29 mouse cellular contexts compared by ENCODE assay signal in the genomic region with DNA sequence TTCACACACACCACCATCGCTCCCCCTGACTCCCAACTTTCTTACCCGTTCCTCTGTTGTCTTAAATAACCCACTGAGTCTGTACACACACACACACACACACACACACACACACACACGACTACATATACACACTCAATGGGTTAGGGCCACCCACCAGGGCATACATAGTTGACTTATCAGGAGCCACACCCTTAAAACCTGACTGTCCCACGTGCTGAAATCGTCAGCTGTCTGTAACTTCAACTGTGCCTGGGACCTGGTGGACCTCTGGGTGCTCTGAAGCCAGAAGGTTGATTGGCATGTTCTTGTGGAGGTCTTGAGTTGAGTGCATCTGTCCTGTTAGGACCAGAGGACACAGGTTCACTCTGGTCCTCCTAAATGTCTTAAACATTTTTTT.
DNase-seq lines count a peak whose midpoint lies in the region; ATAC-seq and TF ChIP-seq lines count a peak whose summit lies in the region.
"Had no signal": no experiment of that assay in that cellular context is flagged by ENCODE, and none has a peak within 500 bp of the region (broad histone marks: within the 10 kb centered on the region; RNA-seq: fewer than 3 reads in every experiment).

No protein-coding gene starts in this region.

- no peak for TF ChIP-seq CTCF in stomach, postnatal 0 days (IDR thresholded peaks at IDR 0.05; ENCODE audit: low read depth)

- H3K9me3 ChIP-seq in liver, embryonic 11.5 days (ENCODE audit: control insufficient read depth, low read length): peaks cover 6% of the 10 kb centered on the region; the same call in 1 of the 2 replicates
- H3K9me3 ChIP-seq in liver, embryonic 15.5 days (replicated peaks): no peaks in the 10 kb centered on the region
- 0 out of 2 replicates have a peak, but pooled peaks cover 5% of the 10 kb centered on the region for H3K9me3 ChIP-seq in stomach, postnatal 0 days (ENCODE audit: control insufficient read depth, low read length)
- H3K9me3 ChIP-seq: heart, embryonic 10.5 days had no signal

- no peak overlapping the region for H3K4me2 ChIP-seq in liver, embryonic 11.5 days
- H3K4me2 ChIP-seq in liver, embryonic 15.5 days: peak overlapping the region; percentile 28
- no peak overlapping the region for H3K4me2 ChIP-seq in stomach, postnatal 0 days (replicated peaks; ENCODE audit: low read depth)
- H3K4me2 ChIP-seq: forebrain, embryonic 13.5 days; hindbrain, embryonic 12.5 days; limb, embryonic 13.5 days; neural tube, embryonic 12.5 days had no signal

- no peak for TF ChIP-seq EP300 in stomach, postnatal 0 days (optimal IDR thresholded peaks at IDR 0.05)

- H3K9ac ChIP-seq in liver, embryonic 11.5 days (ENCODE audit: low read depth, low read length): no peak overlapping the region
- H3K9ac ChIP-seq in liver, embryonic 15.5 days: no peak overlapping the region
- no peak overlapping the region for H3K9ac ChIP-seq in stomach, postnatal 0 days (ENCODE audit: low read length)
- H3K9ac ChIP-seq: forebrain, embryonic 13.5 days; hindbrain, embryonic 12.5 days; limb, embryonic 13.5 days; neural tube, embryonic 12.5 days had no signal

- no peak for DNase-seq in liver, embryonic 11.5 days (ENCODE audit: low spot score)
- no peak for DNase-seq in liver
- no peak for DNase-seq in layer of hippocampus, postnatal 14 days (ENCODE audit: low spot score in 2 of 2)
- DNase-seq in stomach, postnatal 0 days (ENCODE audit: low spot score): no peak
- no peak for DNase-seq in gastrocnemius, adult 18-20 months (ENCODE audit: low spot score)
- DNase-seq: adrenal gland, postnatal 14 days; cerebellum, adult 11 months; cerebellum, postnatal 10 days; gastrocnemius, postnatal 14 days; heart, postnatal 36 days; kidney, adult 9 months; kidney, postnatal 25 days; lung, adult 2 months; lung, postnatal 10 days; right cerebral cortex, postnatal 4 days; thymus, postnatal 14 days had no signal

- ATAC-seq in liver, embryonic 11.5 days (replicated peaks; ENCODE audit: low FRiP score): peak; percentile 75
- ATAC-seq in erythroblast, adult 5-6 weeks (replicated peaks; ENCODE audit: low FRiP score, poor library complexity, severe bottlenecking): peak; percentile 69
- peak; percentile 70 for ATAC-seq in liver, embryonic 15.5 days (ENCODE audit: insufficient read depth)
- ATAC-seq in stomach, postnatal 0 days (ENCODE audit: low FRiP score, low TSS enrichment): no peak
- ATAC-seq: forebrain, embryonic 13.5 days; hindbrain, postnatal 0 days; intestine, postnatal 0 days had no signal

- no peaks in the 10 kb centered on the region for H3K27me3 ChIP-seq in liver, embryonic 11.5 days (replicated peaks; ENCODE audit: control insufficient read depth, insufficient read depth, low read length)
- no peaks in the 10 kb centered on the region for H3K27me3 ChIP-seq in liver, embryonic 15.5 days
- H3K27me3 ChIP-seq in stomach, postnatal 0 days (ENCODE audit: control insufficient read depth, insufficient read depth, low read length): no peaks in the 10 kb centered on the region
- H3K27me3 ChIP-seq: forebrain, embryonic 13.5 days; hindbrain, embryonic 12.5 days; limb, embryonic 13.5 days; neural tube, embryonic 12.5 days had no signal

- WGBS in liver, embryonic 11.5 days: 62% methylated on average over 5 of the region's 5 CpGs
- WGBS in liver, embryonic 15.5 days (ENCODE audit: insufficient replicate concordance): 42% methylated on average over 5 of the region's 5 CpGs
- 71% methylated on average over 5 of the region's 5 CpGs for WGBS in stomach, postnatal 0 days

- peaks cover 22% of the 10 kb centered on the region for H3K4me1 ChIP-seq in liver, embryonic 11.5 days (replicated peaks; ENCODE audit: control insufficient read depth, insufficient read depth, low read length)
- peaks cover 77% of the 10 kb centered on the region for H3K4me1 ChIP-seq in liver, embryonic 15.5 days (replicated peaks)
- 0 out of 2 replicates have a peak, but pooled peaks cover 3% of the 10 kb centered on the region for H3K4me1 ChIP-seq in stomach, postnatal 0 days (replicated peaks; ENCODE audit: control insufficient read depth, insufficient read depth)
- H3K4me1 ChIP-seq: forebrain, embryonic 13.5 days had no signal

- H3K27ac ChIP-seq in liver, embryonic 11.5 days (ENCODE audit: low read depth, low read length): no peak overlapping the region
- no peak overlapping the region; the same call in 1 of the 2 replicates for H3K27ac ChIP-seq in liver, embryonic 15.5 days (replicated peaks)
- H3K27ac ChIP-seq in stomach, postnatal 0 days (replicated peaks): no peak overlapping the region
- H3K27ac ChIP-seq: forebrain, embryonic 13.5 days; heart, embryonic 10.5 days; hindbrain, embryonic 12.5 days; hindbrain, postnatal 0 days; left cerebral cortex, adult 2 months; limb, embryonic 13.5 days; macrophage; midbrain, embryonic 10.5 days; neural tube, embryonic 12.5 days had no signal

- no peaks in the 10 kb centered on the region; the same call in 1 of the 2 replicates for H3K36me3 ChIP-seq in liver, embryonic 11.5 days (ENCODE audit: control insufficient read depth, insufficient read depth, low read length)
- 0 out of 2 replicates have a peak, but pooled peaks cover 8% of the 10 kb centered on the region for H3K36me3 ChIP-seq in liver, embryonic 15.5 days (replicated peaks)
- H3K36me3 ChIP-seq in stomach, postnatal 0 days (ENCODE audit: control insufficient read depth, insufficient read depth, low read length): no peaks in the 10 kb centered on the region
- H3K36me3 ChIP-seq: neural tube, embryonic 12.5 days had no signal

- no peak overlapping the region for H3K4me3 ChIP-seq in liver, embryonic 11.5 days (ENCODE audit: low read depth, low read length)
- no peak overlapping the region for H3K4me3 ChIP-seq in liver, embryonic 15.5 days (replicated peaks)
- no peak overlapping the region for H3K4me3 ChIP-seq in stomach, postnatal 0 days (ENCODE audit: low read depth, low read length)
- H3K4me3 ChIP-seq: forebrain, embryonic 13.5 days; heart, embryonic 10.5 days; hindbrain, embryonic 12.5 days; left cerebral cortex, adult 2 months; limb, embryonic 13.5 days; midbrain, embryonic 10.5 days; myocyte; neural tube, embryonic 12.5 days had no signal
